Mouse (Mus musculus): Measurements from ENCODE around the gene Rasgef1a.

DNA sequence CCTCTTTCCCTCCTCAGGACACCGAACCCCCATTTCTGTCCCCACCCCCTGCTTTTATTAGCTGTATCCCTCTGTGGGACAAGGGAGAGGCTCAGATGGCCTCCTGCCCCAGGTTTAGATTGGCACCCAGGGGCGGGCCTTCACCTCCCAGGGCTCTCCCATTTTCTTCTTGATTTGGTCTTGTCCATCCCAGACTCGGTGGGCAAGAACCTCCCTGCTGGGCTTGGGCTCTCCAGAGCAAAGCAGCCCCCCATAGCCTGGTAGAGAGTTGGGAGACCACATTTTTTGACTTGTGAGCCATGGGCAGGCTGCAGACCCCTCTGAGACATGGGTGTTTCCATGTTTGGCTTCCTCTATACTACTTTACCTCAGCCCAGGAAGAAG is 1.1 kb downstream of the Rasgef1a start:
- no peak for TF ChIP-seq CTCF (IDR thresholded peaks at IDR 0.05; ENCODE audit: extremely low read depth, insufficient read depth, insufficient read length, insufficient replicate concordance)
- TF ChIP-seq POLR2A (IDR thresholded peaks at IDR 0.05; ENCODE audit: low read depth, low read length), result no peak

Data from spleen, adult 2 months (tissue).